9 mouse cellular contexts compared by ENCODE assay signal in the genomic region with DNA sequence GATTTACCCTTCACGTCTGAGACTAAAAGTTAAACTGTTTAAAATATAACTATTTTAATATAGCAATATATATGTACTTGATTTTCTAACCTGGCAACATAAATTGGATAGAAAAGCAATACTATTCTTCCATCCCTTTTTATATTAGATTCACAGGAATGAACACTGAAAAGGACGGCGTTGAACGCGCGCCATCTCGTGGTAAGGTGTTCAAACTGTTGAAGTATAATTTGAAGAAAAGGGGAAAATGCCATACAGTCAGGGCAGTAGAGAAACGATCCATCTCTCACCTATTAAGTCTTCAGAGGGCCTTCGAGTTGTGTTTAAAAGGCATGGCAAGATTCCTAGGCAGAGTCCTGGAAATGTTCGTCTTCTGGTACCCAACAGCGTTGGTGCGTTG. TPM values are rescaled to one million over a fixed set of nuclear protein-coding genes. Genes with fewer than 3 reads are reported as not detected.
DNase-seq lines count a peak whose midpoint lies in the region; ATAC-seq and TF ChIP-seq lines count a peak whose summit lies in the region.
"Had no signal": no experiment of that assay in that cellular context is flagged by ENCODE, and none has a peak within 500 bp of the region (broad histone marks: within the 10 kb centered on the region; RNA-seq: fewer than 3 reads in every experiment).

No protein-coding gene starts in this region.

- no peak overlapping the region for H3K4me3 ChIP-seq in forebrain, embryonic 11.5 days (ENCODE audit: low read depth, low read length)
- no peak overlapping the region for H3K4me3 ChIP-seq in layer of hippocampus, adult 2 months
- H3K4me3 ChIP-seq: hindbrain, embryonic 15.5 days had no signal

- no peaks in the 10 kb centered on the region for H3K27me3 ChIP-seq in forebrain, embryonic 11.5 days (ENCODE audit: control insufficient read depth, insufficient read depth, low read length)
- H3K27me3 ChIP-seq: hindbrain, embryonic 15.5 days had no signal

- H3K36me3 ChIP-seq in forebrain, embryonic 11.5 days (ENCODE audit: control insufficient read depth, insufficient read depth, low read length) = no peaks in the 10 kb centered on the region
- H3K36me3 ChIP-seq: hindbrain, embryonic 15.5 days had no signal

- peak; percentile 4 to 67 for DNase-seq in heart, adult 18-20 months
- DNase-seq in heart, postnatal 25 days (ENCODE audit: low spot score) = no peak
- DNase-seq in 3T3-L1 (ENCODE audit: low read depth, low spot score) (peak; percentile 74), ZHBTc4 (ENCODE audit: low read depth, low spot score) (peak; percentile 60)
- peak; percentile 63 for DNase-seq in forebrain, embryonic 11.5 days (ENCODE audit: low spot score)
- DNase-seq in layer of hippocampus, adult 2 months (ENCODE audit: low spot score in 2 of 2) = peak; percentile 20 to 66
- DNase-seq in mesoderm, embryonic 11.5 days (ENCODE audit: low read depth, low spot score) = peak; percentile 41
- peak; percentile 73 for DNase-seq in thymus, postnatal 4 days

- ATAC-seq in forebrain, embryonic 11.5 days (replicated peaks; ENCODE audit: low FRiP score) = 0 out of 2 replicates have a peak, but pooled peaks have one; percentile 36

- no peak overlapping the region for H3K9ac ChIP-seq in forebrain, embryonic 11.5 days (ENCODE audit: low read length)
- H3K9ac ChIP-seq: hindbrain, embryonic 15.5 days had no signal

- H3K9me3 ChIP-seq in forebrain, embryonic 11.5 days (ENCODE audit: control insufficient read depth, low read length) = no peaks in the 10 kb centered on the region
- H3K9me3 ChIP-seq: hindbrain, embryonic 15.5 days had no signal

- 25% methylated on average over 12 of the region's 12 CpGs for WGBS in forebrain, embryonic 11.5 days

- no peak overlapping the region for H3K4me2 ChIP-seq in forebrain, embryonic 11.5 days (ENCODE audit: low read depth, low read length, severe bottlenecking)
- H3K4me2 ChIP-seq: hindbrain, embryonic 15.5 days had no signal

- intact Hi-C loops in heart, postnatal 25 days (cut with DNase I) = no loop called here

- H3K4me1 ChIP-seq in forebrain, embryonic 11.5 days (replicated peaks; ENCODE audit: control insufficient read depth, insufficient read depth, low read length) = no peaks in the 10 kb centered on the region
- H3K4me1 ChIP-seq: hindbrain, embryonic 15.5 days had no signal

- TF ChIP-seq CTCF in layer of hippocampus, adult 2 months (conservative IDR thresholded peaks at IDR 0.05) = peak; percentile 86

- H3K27ac ChIP-seq in forebrain, embryonic 11.5 days (ENCODE audit: low read depth, low read length) = no peak overlapping the region
- H3K27ac ChIP-seq in layer of hippocampus, adult 2 months = no peak overlapping the region
- H3K27ac ChIP-seq: hindbrain, embryonic 15.5 days had no signal

RNA-seq across cellular contexts. Expression of a gene that starts 14.7 kb away (rescaled TPM):
- total RNA-seq in heart, adult 18-20 months (2021) = under 1 TPM; 0.67 to 0.79 TPM
- total RNA-seq in heart, postnatal 25 days (2021) = 1 to 10 TPM in 1 of 2 experiments, under 1 TPM in 1; 0.55 to 1.9 TPM
- 90.4 and 101 TPM in 2 replicates for polyA plus RNA-seq in forebrain, embryonic 11.5 days (2014; fragmentation: Nextera tagmentation; extraction: Ambion mirVana)
- total RNA-seq in layer of hippocampus, adult 2 months (2021) = 1 to 10 TPM in 1 of 2 experiments, under 1 TPM in 1; 0.83 to 1.1 TPM

RNA-seq across cellular contexts. Expression of a gene that starts 33.1 kb away (rescaled TPM):
- total RNA-seq in heart, adult 18-20 months (2021) = 1 to 10 TPM; 9.2 to 9.7 TPM
- total RNA-seq in heart, postnatal 25 days (2021) = 10 to 100 TPM in 1 of 2 experiments, 1 to 10 TPM in 1; 9.1 to 10.4 TPM
- 12.9 and 15.3 TPM in 2 replicates for polyA plus RNA-seq in forebrain, embryonic 11.5 days (2014; fragmentation: Nextera tagmentation; extraction: Ambion mirVana)
- 10 to 100 TPM; 10.6 to 12.0 TPM for total RNA-seq in layer of hippocampus, adult 2 months (2021)
